Mouse (Mus musculus) spleen, adult 18-20 months (tissue): ENCODE results near the gene Vmn1r188.
A peak's percentile ranks its signal among the peaks of the same experiment; 100 is the strongest.
"Not testable (repeated sequence)": the region's sequence is repeated elsewhere in the genome, so short reads cannot be mapped to it uniquely, and the experiment has no call there.

Source experiments
- DNase-seq, 2 experiments: peaks; one replicate each; pipeline ENCODE4 v3.0.0; 2022; ENCODE audit warnings: mixed read lengths in 2 of 2

Vmn1r188 gene

DNA sequence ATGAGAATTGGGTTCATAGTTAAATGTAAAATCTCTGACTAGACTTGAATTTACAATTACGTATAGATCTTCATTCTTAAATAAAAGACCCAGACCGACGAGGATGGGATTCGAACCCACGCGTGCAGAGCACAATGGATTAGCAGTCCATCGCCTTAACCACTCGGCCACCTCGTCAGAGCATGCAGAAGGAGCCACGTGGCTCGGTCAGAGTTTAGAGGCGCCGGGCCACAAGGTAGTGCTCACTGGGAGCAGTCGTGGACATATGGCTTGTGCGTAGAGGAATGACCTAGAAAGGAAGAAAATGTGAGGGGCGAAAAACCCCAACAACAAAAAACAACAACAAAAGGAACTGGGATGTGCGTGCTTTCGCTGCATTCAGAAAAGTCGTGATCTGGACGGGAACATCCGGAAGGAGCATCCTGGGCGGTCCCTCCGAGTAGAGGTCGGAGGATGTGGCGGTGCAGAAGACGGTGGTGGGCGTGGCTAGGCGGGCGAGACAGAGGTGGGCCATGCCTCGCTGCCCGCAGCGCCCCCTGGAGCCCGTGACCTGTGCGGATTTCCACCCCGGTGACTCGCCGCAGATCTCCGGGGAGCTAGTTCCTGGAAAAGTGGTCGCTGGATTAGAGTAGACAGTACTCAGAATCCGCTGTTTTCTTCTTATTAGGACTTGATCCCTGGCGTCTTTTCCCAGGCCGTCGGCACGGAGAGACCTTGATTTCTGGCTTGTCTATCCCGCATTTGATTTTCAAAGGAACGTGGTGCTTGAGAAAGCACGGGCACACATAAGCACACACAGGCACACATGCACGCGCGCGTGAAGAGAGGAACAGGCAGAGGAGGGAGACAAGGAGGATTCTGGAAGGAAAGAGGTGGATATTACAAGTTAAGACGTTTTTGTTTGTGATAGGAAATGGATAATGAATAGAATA, 33.4 kb upstream of the Vmn1r188 start:
- peak; percentile 90 to 94 for DNase-seq

GRCm38 (mm10) chr13:22051523-22051859, 32.7 kb upstream of the Vmn1r188 start:
- DNase-seq, result no peak

- no peak for DNase-seq
These were observed 30.5 kb upstream of the Vmn1r188 start for GRCm38 (mm10) chr13:22053754-22054153.

DNA sequence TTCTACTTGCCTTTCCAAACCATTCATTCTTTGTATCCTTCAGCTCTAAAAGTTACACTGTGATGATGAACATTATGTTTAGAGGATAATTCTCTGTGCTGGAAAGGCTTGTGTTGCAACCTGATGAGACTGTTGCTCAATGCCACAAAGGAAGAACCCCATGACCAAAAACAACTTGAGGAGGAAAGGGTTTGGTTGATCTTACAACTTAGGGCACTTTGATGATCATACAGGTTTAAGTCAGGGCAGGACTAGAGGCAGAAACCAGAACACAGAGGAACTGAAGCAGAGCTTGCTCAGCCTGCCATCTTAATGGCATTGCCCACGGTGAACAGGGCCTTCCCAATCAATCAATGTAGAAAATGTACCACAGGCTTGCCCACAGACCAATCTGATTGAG, 22.8 kb upstream of the Vmn1r188 start:
- no peak for DNase-seq

GRCm38 (mm10) chr13:22063468-22063867, 20.8 kb upstream of the Vmn1r188 start:
- no peak for DNase-seq

DNA sequence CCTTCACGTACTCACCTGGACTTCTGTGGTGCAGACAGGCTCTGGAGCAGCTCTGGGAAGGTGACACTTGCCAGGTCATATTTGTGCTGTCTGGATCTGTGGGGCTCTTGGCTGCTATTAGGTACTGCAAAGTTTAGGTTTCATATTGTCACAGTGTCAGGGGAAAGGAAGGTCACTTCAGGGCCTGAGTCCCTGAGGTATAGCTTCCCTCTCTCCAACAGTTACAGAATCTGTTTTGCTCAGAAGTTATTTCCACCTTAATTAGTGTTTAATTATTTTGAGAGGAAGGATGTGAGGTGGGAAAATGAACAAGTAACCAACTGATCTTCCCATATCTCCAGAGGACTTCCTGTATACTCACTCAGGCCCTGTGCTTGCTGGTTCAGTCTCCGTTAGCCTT, 21.5 kb downstream of the Vmn1r188 start, which contains the start of gene Vmn1r189:
Gene Vmn1r189, minus strand, starts transcription at position 101 of the 400 bp plus-strand sequence.
- not testable (repeated sequence) for DNase-seq

- DNase-seq, result not testable (repeated sequence)
These were observed 52.5 kb downstream of the Vmn1r188 start for GRCm38 (mm10) chr13:22136495-22137293.
